Mouse (Mus musculus) mesoderm, embryonic 11.5 days (tissue): Measurements from ENCODE around the gene Olfr986.
A peak's percentile ranks its signal among the peaks of the same experiment; 100 is the strongest.
"Not testable (repeated sequence)": the region's sequence is repeated elsewhere in the genome, so short reads cannot be mapped to it uniquely, and the experiment has no call there.

ENCODE experiments used
- DNase-seq: peaks from one replicate; pipeline ENCODE4 v3.0.0-alpha.2; 2012; ENCODE audit warnings: low read depth, low spot score

Gene Olfr986

GRCm38 (mm10) chr9:40180620-40181019, at the start of gene Olfr986:
Gene Olfr986, plus strand, starts transcription at chr9:40180920.
- DNase-seq: no peak

GRCm38 (mm10) chr9:40136987-40137688, 43.6 kb upstream of the Olfr986 start:
- no peak for DNase-seq

GRCm38 (mm10) chr9:40139484-40139883, 41.2 kb upstream of the Olfr986 start:
- no peak for DNase-seq

DNA sequence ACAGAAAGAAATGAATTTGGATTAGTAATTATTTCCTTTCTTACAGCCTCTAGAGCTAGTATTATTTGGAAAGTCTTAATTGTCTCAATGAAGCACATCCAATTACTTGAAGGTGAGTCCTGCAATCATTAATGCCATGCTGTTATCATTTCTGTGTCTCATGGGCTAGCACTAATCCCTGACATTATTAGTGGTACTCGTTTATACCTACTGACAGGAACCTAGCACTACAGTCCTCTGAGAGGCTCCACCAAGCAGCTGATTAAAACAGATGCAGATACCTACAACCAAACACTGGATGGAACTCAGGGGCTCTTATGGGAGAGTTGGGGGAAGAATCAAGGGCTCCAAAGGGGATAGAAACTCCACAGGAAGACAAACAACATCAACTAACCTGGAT, 39.2 kb upstream of the Olfr986 start:
- no peak for DNase-seq

DNA sequence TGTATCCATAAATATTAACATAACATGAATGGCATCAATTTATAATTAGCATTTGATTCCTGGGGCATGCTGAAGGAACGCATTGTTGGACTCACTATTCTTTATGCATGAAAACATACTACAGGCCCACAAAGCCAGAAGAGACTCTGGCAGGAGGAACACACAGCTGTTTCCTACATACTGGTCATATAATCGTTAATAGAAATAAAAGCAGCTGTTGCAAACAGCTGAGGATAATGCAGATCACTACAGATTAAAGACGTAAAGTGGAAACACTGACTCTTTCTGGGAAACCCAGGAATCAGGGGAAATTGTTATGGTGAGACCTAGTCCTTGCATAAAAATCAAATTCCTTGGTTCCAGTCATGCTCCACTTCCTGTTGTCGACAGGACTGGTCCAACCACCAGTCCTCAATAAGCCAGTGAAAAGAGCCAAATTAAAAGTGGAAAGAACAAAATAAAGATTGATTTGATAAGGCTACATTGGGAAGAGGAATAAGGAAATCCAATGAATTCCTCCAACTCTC, 25.5 kb upstream of the Olfr986 start:
- DNase-seq: no peak

- no peak for DNase-seq
Observed at GRCm38 (mm10) chr9:40166446-40166845, 14.3 kb upstream of the Olfr986 start.

GRCm38 (mm10) chr9:40177017-40177416, 3.7 kb upstream of the Olfr986 start:
- no peak for DNase-seq

- not testable (repeated sequence) for DNase-seq
Observed at GRCm38 (mm10) chr9:40185166-40185565, 4.4 kb downstream of the Olfr986 start.

GRCm38 (mm10) chr9:40191086-40191876, 10.6 kb downstream of the Olfr986 start:
- no peak for DNase-seq

DNA sequence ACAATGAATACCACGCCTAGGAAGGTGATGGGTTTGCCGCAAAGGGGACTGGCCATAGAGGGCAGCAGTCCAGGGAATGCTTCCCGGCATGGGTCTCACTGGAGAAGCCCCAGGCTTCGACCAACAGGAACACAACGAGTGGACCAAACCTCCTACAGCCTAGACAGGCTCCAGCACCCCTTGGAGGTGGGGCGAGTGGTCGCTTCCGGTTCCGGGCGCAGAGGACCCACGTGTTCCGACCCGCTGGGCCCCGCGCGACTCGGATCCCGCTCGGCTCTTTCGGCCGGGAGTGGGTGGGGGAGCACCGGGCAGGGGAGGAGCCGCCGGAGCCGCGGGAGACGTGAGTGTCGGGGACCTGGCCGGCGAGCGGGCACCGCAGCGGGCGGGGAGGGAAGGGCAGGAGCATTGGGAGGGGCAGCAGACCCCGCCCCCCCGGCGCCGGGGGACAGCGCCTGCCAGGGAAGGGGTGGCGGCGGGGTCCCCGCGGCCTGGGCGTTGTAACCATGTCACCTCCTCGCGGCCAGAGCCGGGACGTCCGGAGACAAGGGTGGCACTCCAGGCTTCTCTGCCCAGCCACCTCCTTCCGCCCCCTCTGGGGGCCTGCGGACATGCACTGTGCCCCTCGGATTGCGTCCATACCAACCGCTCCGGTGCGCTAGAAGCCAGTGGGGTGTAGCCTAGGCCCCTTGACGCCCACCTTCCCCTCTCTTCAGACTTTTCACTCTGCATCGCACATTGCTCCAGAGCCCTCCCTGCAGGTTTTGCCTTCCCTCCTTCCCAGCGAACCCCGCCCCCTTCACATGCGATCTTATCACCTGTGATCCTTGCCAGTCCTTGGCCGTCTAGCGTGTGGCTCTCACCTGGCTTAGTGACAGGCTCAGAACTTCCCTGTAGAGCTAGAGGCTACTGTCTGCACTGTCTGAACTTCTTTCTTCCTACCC, 11.6 kb downstream of the Olfr986 start, which contains the start of gene Zfp202:
Gene Zfp202, plus strand, starts transcription at position 219 of the 941 bp plus-strand sequence.
- peak; percentile 85 for DNase-seq

- no peak for DNase-seq
Observed at GRCm38 (mm10) chr9:40195981-40196380, 15.3 kb downstream of the Olfr986 start.

GRCm38 (mm10) chr9:40206546-40206950, 25.8 kb downstream of the Olfr986 start:
- no peak for DNase-seq

DNA sequence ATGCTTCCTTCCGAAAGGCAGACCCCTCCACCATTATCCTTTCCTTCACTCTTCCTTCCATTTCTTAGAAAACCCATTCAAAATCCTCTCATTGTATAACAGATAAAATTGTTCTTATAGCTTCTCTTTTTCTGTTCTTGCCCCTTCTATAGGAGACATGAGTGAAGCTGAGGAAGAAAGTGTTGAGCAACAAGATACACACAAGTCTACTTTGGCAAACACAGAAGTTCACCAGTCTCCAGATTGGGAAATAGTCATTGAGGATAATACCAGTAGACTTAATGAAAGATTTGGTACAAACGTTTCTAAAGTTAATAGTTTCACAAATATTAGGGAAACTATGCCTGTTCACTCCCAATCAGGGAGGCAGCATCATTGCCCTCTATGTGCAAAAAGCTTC, 30.0 kb downstream of the Olfr986 start:
- DNase-seq: no peak

DNA sequence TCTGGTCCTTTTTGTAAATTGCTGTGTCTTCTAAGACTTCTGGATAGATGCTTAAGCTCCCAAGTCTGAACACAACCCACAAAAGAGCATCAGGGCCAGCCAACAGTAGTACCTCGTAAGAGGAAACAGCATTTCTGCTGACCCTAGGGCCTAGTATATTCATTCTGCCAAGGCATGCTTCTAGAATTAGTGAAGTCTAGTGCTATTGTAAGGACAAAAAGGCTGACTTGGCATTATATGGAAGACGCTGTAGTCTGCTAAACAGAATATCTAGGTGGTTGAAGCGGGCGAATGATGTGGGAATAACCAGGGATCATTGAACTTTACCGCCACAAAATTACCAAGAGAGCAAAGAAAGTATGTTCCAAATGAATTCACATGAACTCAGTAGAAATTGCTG, 33.3 kb downstream of the Olfr986 start:
- DNase-seq: no peak

- no peak for DNase-seq
Observed at GRCm38 (mm10) chr9:40216651-40217050, 35.9 kb downstream of the Olfr986 start.

DNA sequence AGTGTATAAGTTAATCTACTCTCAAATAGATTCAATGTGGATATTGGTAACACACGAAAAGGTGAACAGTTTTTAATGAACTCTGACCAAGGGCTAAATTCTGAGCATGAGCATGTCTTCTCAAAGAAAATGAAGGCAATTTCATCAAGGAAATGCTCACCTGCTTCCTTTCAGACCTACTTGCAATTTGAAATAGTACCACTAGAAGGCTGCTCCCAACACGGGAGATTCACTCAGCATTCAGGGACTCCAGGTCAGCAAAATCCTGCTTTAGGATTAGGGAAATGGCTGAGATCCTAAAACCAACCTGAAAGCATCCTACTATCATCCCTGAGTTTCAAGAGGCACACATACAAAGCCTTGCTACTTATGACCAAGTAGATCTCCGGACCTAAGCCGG, 43.6 kb downstream of the Olfr986 start:
- no peak for DNase-seq

- peak; percentile 61 for DNase-seq
Observed at GRCm38 (mm10) chr9:40227874-40228789, 47.4 kb downstream of the Olfr986 start.

DNA sequence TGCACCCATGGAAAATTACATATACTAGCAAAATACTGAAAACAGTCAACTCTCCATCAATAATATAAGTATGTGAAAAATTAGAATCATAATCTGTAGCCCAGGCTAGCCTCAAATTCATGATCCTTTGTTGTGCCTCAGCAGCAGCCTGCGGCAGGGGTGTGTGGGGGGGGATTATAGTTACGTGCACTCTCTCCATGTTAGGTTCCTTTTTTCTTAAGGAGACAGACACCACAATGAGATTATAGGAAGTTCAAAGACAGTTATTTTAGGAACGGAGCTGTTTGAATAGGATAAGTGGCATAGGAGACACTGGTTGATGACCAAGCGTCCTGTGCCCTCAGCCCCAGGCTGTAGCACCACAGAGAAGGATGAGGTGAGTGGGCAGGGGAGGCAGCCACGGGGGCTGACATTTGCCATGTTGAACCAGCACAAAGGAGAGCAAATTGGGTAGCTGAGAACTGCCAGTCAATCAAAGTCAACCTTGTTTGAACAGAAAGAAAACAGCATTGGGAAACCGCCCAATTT, 48.1 kb downstream of the Olfr986 start:
- no peak for DNase-seq

GRCm38 (mm10) chr9:40229479-40229878, 48.8 kb downstream of the Olfr986 start:
- DNase-seq: no peak

DNA sequence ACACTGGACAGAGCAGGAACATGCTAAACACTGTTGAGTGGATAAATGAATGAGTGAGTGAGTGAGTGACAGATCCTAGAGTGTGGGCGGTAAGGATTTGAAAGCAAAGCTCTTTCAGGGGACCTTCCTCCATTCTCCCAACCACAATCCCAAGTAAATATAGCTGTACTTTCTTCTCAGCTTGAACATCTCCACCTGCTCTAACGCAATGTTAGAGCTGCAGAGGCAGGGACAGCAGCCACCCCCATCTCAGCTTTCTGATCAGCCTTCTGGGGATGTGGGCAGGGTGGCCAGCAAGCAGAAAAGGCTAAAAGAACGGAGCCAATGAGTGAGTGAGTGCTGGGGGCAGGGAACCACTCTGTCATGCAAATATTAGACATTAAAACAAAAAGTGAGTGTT, 50.3 kb downstream of the Olfr986 start:
- DNase-seq: no peak
